Mouse (Mus musculus) frontal cortex, postnatal 14 days (tissue): Measurements from ENCODE around the gene Muc3a.

Source experiments
- DNase-seq, 2 experiments: peaks; one replicate each; pipeline ENCODE4 v3.0.0; 2022; ENCODE audit warnings: low spot score in 2 of 2

Muc3a gene

DNA sequence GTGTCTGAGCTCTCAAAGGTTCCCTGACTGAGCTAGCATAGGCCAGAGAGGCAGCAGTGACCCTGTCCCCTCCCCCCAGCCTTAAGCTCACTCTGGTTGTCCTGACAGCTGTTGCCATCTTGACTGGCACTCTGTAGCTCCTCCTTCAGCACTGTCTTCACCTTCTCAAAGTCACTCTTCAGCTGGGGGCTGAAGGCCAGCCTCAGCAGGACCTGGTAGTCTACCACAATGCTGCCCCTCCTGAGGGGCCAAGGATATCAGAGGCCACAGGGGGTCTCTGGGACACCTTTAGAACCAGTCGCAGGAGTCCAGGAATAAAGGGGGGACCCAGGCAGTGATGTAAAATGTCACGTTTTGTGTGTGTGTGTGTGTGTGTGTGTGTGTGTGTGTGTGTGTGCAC is at the start of gene Muc3a:
Gene Muc3a, minus strand, starts transcription at position 101 of the 400 bp plus-strand sequence.
- no peak for DNase-seq

DNA sequence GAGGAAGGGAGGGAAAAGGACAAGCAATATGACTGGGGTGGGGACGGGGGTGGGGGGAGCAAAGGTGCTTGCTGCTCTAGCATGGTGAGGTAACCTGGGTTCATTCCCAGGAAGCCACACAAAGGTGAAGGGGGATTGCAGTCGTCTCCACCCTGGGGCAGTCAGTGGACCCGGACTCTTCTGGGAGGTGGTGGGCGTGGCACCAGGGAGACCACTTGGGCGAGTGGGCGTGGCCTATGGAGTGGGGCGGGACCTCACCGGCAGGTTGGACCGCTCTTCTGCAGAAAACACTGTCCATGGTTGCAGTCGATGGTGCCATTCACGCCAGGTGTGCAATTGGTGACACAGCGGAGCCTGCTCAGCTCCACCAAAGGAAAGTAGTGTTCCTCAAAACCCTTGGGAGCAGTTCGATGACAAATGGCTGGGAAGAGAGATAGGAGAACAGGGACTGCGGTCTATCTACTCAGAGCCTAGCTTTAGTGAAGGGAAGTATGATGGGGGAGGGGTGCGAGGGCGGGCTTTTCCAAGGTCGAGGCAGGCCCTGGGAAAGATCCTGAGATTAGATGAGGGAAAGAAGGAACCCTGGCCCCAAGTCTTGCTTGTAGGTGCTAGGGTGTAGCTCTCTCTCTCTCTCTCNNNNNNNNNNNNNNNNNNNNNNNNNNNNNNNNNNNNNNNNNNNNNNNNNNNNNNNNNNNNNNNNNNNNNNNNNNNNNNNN is 917 bp downstream of the Muc3a start:
- DNase-seq, result no peak

DNA sequence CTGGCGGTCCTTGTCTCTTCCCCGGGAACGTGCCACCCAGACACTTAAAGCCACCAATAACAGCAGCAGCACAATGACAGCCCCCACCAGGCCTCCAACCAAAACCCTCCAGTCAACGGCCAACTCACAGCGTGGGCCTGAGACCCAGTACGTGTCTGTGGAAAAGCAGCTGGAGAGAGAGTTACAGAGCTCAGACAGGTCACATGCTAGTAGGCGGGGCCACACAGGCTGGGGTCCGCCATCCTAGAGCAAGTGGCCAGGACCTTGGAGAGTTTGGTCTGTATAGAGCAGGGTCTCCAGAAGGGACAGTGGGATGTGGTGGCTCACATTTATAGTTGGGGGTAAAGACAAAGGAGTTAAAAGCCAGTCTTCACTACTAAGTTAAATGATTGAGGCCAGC is 1.5 kb downstream of the Muc3a start:
- DNase-seq, result no peak

DNA sequence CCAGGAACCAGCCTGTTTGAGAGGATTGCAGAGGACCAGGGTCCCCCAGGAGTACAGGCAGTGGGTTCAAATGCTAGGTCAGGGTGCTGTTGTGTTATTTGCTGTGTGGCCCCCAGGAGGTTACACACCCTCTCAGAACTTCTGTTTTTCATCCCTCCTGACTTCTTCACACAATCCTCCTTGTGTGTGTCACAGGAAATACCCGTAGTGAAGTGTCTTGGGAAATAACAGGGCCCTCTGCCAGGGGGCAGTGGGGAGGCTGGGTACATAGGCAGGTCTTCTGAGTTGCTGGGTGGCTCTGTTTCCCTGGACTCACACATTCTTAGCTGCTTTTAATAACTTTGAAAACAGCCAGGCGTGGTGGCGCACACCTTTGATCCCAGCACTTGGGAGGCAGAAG is 6.9 kb downstream of the Muc3a start:
- DNase-seq, result no peak

DNA sequence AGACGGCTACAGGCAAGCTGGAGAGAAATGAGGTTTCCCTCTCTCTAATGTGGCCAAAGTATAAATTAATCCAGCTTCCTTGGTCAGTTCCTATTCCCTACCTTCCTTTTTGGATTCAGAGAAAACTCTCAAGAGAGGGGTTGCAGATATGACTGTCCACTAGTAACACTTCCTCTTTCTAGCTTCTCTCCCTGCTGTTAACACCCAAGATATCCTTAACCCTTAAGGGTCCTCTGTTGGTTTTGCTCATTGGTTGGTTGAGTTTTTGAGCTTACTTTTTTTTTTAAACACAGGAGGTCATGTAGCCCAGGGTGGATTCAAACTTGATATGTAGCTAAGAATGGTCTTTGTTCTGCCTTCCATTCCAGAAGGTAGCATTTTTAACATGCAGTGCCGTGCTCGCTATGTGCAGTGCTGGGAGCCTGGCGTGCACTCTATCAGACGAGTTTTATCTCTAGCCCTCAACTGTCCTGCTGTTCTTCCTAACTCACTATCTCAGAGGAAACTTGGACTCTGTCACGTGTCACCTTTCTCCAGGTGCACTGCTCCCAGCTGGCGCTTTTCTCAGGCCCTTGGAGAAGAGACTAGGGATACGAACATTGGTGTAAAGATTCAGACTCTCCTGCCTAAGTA is 17.6 kb downstream of the Muc3a start:
- no peak for DNase-seq

DNA sequence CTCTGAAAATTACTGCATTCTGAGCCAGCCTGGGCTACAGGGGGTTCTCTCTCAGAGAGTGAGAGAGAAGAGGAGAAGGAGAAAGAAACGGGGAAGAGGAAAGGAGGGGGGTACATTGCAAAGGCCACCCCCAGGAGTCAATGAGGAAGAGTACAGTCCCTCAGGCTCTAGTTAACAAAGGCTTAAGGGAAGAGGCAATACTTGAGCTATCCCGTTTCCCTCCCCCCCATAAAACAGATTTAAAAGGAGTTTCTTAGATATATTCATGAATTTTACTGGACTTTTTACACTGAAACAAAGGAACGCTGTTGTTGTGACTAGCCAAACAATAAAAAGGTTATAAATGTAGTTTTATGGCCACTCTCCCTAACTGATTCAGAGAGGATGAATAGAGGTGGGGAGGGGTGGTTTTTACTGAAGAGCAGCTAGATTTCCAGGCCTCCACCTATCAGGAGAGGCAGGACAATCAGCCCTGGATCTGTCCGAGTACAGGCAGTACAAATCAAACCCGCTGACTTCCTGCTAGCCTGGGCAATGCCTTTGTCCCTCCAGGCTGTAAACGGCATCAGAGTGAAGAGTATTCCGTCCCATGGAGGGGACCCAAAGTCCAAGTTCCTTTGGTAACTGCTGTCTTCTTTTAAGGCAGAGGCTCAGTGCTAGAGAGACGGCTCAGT is 18.8 kb downstream of the Muc3a start:
- no peak for DNase-seq

DNA sequence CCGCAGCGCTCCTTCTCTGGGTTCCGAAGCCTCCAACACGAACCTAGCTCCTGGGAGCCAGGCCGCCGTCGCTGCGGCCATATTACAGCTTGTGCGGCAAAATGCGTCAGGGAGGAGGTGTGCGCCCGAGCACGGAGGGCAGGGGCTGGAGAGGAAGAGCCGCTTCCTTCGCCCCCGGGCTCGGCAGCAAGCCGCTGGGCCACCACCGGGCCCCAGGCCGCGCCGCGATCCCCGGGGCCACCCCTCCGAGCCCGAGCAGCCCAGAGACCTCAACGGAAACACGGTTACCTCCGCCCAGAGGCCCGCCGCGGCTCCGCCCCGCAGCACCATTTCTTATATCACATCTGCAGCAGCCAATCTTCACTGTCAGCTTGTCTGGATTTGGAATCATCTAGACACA is 22.9 kb downstream of the Muc3a start:
- no peak for DNase-seq

DNA sequence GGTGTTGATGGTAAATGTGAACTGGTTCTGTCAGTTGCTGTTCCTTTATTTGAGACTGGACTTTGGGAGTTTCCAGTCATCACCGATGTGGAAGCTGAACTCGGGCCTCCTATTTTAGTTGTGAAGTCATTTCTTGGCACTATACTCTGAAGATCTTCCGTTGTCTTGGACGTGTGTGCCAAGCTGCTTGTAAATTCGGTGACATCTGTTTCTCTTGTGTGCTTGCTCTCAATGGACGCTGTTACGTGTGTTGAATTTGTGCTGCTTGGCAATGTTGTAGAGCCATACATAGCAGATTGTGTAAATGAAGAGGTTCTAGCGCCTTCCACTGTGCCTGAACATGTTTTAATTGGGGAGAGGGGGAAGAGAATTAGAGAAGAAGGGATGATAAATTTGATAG is 26.8 kb downstream of the Muc3a start:
- DNase-seq, result no peak

DNA sequence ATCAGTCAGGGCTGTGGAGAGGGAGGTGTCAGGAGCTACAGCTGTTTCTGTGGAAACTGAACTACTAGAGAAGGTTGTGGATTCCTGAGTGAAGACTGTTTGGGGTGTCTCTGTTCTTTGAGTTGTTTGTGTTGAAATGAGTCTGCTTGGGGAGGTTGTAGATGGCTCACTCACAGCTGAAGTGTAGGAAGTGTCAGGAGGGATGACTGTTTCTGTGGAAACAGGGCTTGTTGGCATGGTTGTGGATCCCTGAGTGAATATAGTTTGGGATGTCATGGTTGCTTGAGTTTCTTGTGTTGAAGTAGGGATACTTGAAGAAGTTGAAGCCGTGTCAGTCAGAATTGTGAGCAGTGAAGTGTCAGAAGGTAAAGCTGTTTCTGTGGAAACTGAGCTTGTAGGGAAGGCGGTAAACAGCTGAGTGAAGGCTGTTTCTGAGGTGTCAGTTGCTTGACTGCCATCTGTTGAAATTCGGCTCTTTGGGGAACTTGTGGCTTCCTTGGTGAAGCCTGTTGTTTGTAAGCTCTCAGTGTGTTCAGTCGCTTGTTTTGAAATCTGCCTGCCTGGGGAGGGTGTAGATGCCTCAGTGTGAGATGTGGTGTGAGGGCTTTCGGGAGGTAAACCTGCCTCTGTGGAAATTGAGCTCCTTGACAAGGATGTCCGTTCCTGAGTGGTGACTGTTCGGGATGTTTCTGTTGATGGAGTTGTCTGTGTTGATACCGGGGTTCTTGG is 32.4 kb downstream of the Muc3a start:
- DNase-seq, result no peak

DNA sequence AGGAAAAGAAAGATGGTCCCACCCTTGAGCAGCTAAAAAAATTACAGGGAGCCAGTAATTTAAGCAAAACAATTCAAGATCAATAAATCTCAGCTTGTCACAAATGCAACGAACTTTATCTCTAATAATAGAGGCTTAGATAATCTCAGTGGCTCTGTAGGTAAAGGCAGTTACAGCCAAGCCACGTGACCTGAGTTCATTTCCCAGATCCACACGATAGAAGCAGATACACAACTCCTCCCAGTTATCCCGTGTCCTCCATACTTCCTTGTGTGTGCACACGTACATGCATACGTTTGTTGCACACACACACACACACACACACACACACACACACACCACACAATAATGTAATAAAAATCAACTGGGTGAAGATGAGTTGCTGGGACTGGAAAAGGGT is 38.2 kb downstream of the Muc3a start:
- no peak for DNase-seq

DNA sequence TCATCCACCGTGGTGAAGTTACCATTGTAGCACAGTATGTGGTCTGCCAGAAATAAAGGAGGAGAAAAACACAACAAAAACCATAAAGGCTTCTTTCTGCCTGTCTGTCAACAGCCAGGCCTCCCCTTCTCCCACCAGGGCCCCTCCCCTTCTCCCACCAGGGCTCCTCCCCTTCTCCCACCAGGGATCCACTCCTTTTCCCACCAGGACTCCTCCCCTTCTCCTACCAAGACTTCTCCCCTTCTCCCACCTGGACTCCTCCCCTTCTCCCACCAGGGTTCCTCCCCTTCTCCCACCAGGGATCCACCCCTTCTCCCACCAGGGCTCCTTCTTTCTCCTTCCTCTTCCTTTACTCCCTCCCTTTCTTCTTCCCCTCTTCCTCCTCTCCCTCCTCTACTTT is 39.6 kb downstream of the Muc3a start:
- DNase-seq, result no peak

DNA sequence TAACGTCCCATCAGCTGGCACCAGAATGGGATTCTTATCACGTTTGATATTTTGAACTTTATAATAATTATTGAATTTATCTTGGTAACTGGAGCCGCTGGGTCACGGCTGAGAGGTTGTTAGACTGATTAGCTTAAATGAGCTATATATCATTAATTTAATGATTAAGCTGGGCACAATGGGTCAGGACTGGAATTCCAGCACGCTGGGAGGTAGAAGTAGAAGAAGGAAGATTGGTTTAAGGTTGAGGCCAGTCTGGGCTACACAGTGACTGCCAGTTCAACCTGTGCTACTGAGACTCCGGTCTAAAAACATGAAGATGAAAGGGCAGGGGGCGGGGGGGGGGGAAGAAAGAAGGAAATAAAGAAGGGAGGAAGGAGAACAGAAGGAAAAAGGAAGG is 40.7 kb downstream of the Muc3a start:
- no peak for DNase-seq

DNA sequence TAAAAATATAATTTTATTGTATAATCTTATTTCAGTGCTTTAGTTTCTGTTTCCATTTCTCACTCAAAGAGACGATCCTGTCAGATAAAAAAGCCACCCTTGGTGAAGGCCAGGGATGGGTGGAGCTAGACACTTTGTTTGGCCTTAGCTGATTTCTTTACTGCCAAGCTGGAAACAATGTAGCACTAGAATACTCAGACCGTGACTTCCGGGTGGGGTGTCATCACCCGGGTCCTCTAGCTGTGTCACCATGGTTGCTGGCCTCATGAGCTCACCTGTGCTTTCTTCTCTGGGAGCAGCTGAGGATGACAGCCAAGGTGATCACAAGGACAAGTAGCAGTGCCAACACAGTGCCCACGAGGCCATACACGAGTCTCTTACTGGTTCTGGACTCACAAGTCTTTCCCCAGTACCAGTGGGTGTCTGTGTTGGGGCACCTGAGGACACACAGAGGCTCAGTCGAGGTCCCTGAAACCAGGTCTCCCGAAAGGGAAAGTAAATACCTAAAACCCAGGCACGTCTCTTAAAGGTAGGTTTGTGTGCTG is 41.3 kb downstream of the Muc3a start:
- DNase-seq, result no peak

DNA sequence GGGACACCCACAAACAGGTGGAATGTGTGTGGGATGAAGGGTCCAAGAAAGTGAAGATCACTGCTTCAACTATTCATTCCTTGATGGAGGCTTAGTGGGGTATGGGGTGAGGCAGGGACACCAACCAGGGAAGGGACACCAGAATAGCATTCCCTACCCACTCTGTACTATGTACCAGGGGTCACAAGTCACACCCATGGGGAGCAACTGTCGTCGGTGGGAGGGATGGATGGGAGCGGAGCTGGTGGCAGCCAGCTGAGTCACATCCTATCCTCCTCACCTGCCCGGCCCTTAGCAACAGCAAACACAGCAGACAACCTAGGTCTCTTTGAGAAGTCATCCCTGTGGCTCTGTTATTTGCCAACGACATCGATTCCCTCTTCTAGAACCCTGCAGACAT is 44.6 kb downstream of the Muc3a start:
- DNase-seq, result no peak

DNA sequence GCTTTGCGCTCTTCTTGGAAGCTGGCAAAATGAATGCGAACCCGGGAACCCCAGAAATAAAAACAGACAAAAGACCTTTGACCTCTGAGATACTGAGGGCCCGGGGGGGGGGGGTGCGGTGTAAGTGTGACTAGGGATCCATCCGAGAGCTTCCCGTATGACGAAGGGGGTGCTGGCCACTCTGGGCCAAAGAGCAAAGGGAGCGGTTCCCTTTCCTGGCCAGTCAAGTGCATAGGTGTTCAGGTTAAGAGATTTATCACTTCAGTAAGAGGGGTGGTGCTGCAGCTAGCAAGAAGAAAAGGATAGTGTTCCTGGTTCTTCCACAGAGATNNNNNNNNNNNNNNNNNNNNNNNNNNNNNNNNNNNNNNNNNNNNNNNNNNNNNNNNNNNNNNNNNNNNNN is 46.2 kb downstream of the Muc3a start:
- DNase-seq, result no peak

DNA sequence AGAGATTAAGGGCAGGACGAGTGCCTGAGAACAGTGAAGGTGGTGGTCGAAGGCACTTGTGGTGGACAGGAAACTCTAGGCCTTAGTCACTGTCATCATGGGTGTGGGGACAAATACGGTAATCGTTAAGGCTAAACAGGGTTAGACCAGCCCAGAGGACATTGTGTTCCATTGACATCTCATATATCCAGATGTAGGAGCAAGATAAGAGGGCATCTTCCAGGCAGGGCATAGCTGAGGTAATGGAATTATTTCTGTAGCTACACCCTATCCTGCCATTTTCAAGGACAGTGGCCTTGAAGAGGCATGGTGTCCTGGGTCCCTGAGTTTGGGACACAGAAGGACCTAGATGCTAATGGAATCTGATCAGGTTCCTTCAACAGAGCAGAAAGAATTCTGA is 50.3 kb downstream of the Muc3a start:
- DNase-seq, result no peak

DNA sequence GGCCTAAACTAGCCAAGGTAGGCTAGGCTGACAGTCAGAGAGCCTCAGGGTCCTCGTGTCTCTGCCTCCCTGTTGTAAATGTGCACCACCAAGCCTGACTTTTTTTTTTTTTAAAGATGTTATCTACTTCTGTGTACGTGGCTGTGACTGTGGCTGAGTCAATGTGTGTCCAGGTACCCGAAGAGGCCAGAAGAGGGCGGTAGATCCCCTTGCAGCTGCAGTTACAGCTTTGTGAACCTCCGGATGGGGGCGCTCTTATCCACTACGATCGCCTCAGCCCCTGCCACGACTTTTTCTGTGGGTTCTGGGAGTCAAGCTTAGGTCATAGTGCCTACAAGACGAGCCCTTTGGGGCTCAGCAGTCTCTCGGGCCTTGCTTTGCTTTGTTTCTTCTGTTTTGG is 52.7 kb downstream of the Muc3a start:
- peak in 1 of 2 experiments; percentile 12 for DNase-seq
